Mouse (Mus musculus) spleen, postnatal 36 days (tissue): ENCODE measurements at regions not wholly inside any gene's neighbourhood (a gene's known extent, or its start where the extent isn't known, plus 50 kb on each side); places are given as distances from the start of the nearest gene placed in this dataset.

Experiments
- DNase-seq, 2 experiments: peaks; one replicate each; pipeline ENCODE4 v3.0.0; 2022; ENCODE audit warnings: low spot score in 2 of 2, mixed read lengths in 1 of 2

DNA sequence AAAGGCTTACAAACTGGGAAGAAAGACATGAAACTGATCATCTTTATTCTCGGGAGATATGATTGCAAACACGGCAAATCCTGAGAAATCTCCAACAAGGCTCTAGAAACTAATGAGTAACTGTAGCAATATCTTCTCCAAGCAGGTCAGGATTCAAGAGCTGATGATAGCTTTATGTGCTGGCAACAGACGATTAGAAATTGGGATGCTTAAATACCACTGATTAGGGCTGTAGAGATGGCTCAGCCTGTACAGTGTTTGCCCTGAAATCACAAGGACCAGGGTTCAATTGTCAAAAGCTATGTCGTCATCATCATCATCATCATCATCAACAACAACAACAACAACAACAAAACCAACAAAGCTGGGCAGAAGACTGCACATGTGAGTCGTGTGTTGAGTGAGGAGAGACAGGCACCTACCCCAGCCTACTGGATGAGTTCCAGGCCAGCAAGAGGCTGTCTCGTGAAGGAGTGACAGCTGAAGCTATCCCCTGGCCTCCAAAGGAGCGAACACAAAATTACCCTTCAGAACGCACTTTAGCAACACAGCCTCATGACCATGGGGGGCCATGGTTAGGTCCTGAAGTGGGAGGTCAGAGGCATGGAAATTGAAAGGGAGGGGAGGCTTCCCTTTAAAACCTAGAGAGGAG, 225.0 kb downstream of the Tex36 start:
- no peak for DNase-seq

GRCm38 (mm10) chr7:133372695-133373094, 229.3 kb downstream of the Tex36 start:
- no peak for DNase-seq

GRCm38 (mm10) chr7:133370542-133370941, 231.4 kb downstream of the Tex36 start:
- DNase-seq = no peak

DNA sequence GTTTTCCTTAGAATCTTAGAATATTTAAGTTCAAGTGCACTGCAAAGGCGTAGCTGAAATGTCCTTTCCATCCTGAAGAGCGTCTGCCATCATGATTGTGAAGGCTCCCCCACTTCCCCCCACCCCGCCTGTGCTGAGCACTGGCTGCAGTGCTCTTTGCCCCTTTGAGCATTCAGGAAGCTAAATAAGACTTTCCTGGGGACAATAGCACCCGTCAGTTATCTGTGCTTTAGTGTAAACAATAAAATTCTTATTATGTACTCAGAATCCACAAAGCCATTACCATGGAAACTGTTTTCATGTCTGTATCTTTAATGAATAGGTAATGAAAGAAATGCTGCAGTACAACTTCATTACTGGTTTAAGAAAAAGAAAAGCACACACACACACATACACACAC, 237.4 kb downstream of the Tex36 start:
- no peak for DNase-seq

- DNase-seq = no peak
These were observed 204.6 kb upstream of the Ctbp2 start for GRCm38 (mm10) chr7:133328717-133329116.

- no peak for DNase-seq
These were observed 201.5 kb upstream of the Ctbp2 start for GRCm38 (mm10) chr7:133325548-133326190.

DNA sequence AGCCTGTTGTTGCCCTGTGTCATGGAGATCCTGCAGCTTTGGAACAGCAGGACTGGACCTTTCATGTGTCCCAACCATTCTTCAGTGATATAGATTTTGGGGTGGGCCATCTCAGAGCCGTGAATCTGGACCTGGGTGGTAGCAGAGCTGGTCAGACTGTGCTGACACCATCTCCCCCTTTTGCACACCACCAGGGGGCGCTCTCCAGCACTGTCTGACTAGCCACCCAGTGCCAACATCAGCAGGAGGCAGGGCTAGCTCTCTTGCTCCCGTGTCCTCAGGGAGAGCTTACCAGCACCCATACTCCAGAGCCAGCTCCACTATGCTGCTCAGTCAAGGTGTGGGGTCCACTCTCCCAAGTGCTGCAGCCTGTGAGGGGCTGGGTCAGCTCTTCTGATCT, 199.8 kb upstream of the Ctbp2 start:
- DNase-seq = no peak

- no peak for DNase-seq
These were observed 193.4 kb upstream of the Ctbp2 start for GRCm38 (mm10) chr7:133317511-133317910.

DNA sequence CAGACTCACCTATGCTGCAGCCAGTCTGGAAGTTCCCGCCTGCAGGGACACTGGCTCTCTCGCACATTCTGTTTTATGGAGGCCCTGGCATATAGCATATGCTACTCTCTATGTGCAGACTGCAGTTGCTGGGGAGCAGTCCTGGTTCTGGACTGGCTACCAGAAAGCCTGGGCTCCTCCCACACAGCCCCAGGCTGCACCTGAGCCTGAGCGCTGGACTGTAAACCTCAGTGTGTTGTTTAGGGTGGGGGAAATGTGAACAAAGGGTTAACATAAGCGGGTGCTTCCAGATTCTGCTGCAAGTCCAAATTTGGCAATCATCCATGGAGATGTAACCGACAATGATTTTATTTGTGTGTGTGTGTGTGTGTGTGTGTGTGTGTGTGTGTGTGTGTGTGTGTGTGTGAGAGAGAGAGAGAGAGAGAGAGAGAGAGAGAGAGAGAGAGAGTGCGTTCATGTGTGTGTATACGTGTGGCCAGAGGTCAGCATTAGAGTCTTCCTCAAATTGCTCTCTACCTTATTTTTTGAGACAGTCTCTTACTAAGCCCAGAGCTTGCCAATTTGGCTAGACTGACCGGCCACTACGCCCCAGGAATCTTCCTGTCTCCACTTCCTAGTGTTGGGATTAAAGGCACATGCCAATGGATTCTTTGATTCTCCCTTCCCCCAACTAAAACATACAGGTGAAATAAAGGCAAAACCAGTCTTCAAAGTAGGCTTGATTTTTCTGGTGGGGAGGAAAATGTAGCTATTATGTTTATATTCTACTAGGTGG, 192.7 kb upstream of the Ctbp2 start:
- no peak for DNase-seq

- DNase-seq = no peak
These were observed 191.3 kb upstream of the Ctbp2 start for GRCm38 (mm10) chr7:133315197-133316029.

- no peak for DNase-seq
These were observed 189.0 kb upstream of the Ctbp2 start for GRCm38 (mm10) chr7:133313115-133313514.

GRCm38 (mm10) chr7:133311116-133311801, 187.1 kb upstream of the Ctbp2 start:
- DNase-seq = no peak

GRCm38 (mm10) chr7:133304461-133304860, 180.3 kb upstream of the Ctbp2 start:
- no peak for DNase-seq

DNA sequence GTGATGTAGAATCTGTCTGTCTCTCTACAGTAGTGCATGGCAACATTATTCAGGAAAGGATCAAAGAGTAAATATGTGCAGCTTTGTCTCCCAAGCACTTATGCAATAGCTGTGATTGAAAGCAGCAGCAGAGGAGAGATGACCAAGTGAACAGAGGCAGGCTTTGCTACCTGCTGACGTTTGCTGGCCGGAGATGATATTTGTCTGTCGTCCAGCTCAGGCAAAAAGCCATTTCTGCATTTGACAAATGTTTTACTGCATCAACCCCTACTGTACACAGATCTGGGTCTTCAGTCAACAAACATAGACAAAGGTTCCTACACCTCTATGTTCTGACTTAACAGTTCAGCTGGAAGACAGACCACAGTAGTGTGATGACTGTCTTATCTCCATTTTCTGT, 166.3 kb upstream of the Ctbp2 start:
- no peak for DNase-seq

- DNase-seq = no peak
These were observed 164.1 kb upstream of the Ctbp2 start for GRCm38 (mm10) chr7:133288236-133288635.

- no peak for DNase-seq
These were observed 162.7 kb upstream of the Ctbp2 start for GRCm38 (mm10) chr7:133286836-133287235.

DNA sequence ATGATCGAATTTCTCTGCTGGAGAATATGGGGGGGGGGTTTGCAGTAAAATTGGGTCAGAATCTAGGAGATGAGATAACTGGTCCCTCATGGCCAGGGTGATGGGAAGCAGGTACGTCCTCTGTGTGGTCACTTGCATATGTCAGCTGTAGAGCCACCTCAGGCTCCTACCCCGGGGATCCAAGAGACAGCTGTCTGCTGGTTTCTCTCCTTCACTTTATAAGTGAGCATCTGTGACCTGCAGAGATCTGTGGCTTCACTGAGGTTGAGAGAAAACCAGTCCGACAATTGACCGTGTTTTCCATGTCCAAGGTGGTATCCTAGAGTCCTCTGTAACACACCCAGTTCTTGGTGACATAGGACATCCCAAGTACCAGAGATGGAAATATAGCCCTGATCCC, 162.1 kb upstream of the Ctbp2 start:
- DNase-seq = no peak

DNA sequence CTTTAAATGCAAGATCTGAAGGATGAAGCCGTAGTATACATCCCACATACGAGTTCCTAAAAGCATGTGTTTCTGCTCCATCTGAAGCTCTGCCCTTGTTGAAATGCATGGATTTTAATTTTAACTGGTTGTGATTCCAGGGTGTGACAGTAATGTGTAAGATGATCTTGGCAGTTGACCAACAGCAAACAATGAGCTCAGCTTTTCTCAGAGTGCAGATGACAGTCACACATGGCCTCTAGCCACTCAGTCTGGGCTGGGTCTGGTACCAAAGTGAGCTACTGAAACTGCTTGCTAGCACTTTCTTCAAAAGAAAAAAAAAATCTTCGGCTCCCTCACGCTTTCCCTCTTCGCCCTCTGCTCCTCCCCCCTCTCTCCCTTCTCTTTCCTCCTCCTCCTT, 138.0 kb upstream of the Ctbp2 start:
- no peak for DNase-seq

DNA sequence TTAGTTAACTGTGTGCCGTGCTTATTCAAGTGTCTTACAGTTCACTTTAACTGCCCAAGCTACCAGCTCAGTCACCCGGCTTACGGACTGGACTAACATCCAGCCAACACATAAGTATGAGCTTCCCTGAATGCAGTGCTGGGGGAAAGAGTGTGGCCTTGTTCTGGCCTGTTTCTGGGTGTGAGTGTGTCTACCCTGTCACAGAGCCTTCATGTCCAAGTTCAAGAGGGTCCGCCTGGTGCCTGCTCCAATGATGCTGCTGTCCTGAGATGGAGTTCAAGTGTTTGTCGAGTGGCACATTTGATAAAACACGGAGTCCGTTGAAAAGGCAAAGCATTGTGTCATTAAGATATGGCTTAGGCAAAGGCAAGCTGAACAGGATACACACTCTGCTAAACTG, 135.0 kb upstream of the Ctbp2 start:
- DNase-seq = no peak

GRCm38 (mm10) chr7:133256831-133257230, 132.7 kb upstream of the Ctbp2 start:
- DNase-seq = no peak

DNA sequence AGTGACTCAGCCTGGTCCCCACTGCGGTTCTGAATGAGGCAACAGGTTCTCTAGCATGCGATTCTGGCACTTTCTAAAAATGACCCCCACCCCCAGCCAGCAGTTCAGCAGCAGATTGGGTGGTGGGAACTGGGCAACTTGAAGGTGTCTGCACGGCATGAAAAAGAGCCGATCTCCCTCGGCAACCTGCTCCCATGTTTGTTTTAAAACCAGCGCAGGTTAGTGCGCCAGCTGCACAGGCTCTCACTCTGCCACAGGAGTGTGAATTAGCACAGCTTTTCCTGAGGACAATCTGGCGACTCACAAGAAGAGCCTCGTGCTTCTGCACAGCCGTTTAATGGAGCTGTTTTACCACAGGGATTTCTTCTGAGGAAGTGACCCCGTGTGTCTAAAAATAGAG, 120.4 kb upstream of the Ctbp2 start:
- no peak for DNase-seq

DNA sequence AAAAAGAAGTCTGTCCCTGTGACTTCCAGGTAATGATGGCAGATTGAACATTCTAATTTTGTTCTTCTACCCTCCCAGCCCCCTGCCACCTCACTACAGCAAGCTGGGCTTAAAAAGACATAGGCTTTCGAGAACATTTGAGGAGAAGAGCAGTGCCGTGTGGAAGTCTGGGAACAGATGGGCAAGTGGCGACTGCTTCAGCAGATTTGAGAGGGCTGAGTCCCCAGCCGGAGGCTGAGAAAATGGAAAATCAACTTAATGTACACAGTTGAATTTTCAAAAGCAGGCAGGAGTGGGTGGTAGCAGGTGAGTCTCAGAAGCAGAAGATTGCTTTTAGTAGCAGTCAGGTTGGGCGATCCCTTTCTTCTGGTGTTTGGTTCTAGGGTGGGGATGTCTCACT, 110.2 kb upstream of the Ctbp2 start:
- DNase-seq = no peak
